Mouse (Mus musculus) stomach, postnatal 0 days (tissue): ENCODE measurements at regions not wholly inside any gene's neighbourhood (a gene's known extent, or its start where the extent isn't known, plus 50 kb on each side); places are given as distances from the start of the nearest gene placed in this dataset.

Experiments
- ATAC-seq: fragments of 200-750 bp; cut with Nextera tagmentation; 2 replicates; pipeline ENCODE4 v1.8.0; 2017; ENCODE audit not compliant: low FRiP score, low TSS enrichment
- DNase-seq: peaks from one replicate; pipeline ENCODE4 v3.0.0-alpha.2; 2016; ENCODE audit warnings: low spot score
- H3K27ac ChIP-seq: fragments of 300-500 bp; sonication (generic); replicated peaks from 2 replicates; pipeline ENCODE4 v1.5.1; 2014; ENCODE audit warnings: mild to moderate bottlenecking, control low read depth
- H3K27me3 ChIP-seq: fragments of 300-500 bp; sonication (generic); 2 replicates; pipeline ENCODE4 v1.6.1; 2014; ENCODE audit warnings: low read length; ENCODE audit not compliant: control insufficient read depth, insufficient read depth
- H3K36me3 ChIP-seq: fragments of 300-500 bp; sonication (generic); 2 replicates; pipeline ENCODE4 v1.6.1; 2014; ENCODE audit warnings: low read length, mixed read lengths; ENCODE audit not compliant: control insufficient read depth, insufficient read depth
- H3K4me1 ChIP-seq: fragments of 300-500 bp; sonication (generic); replicated peaks from 2 replicates; pipeline ENCODE4 v1.6.1; 2014; ENCODE audit warnings: antibody characterized with exemption; ENCODE audit not compliant: control insufficient read depth, insufficient read depth
- H3K4me2 ChIP-seq: fragments of 300-500 bp; sonication (generic); replicated peaks from 2 replicates; pipeline ENCODE4 v1.6.1; 2014; ENCODE audit warnings: low read depth, mild to moderate bottlenecking, control low read depth, moderate library complexity
- H3K4me3 ChIP-seq: fragments of 300-500 bp; sonication (generic); 2 replicates; pipeline ENCODE4 v1.5.1; 2014; ENCODE audit warnings: low read depth, low read length, control low read depth
- H3K9ac ChIP-seq: fragments of 300-500 bp; sonication (generic); 2 replicates; pipeline ENCODE4 v1.6.1; 2014; ENCODE audit warnings: mild to moderate bottlenecking, low read length, control low read depth, mixed read lengths
- H3K9me3 ChIP-seq: fragments of 300-500 bp; sonication (generic); 2 replicates; pipeline ENCODE4 v1.6.1; 2016; ENCODE audit warnings: low read length; ENCODE audit not compliant: control insufficient read depth
- CTCF ChIP-seq: IDR thresholded peaks from 2 replicates; pipeline ENCODE4 v1.5.1; 2016; ENCODE audit warnings: antibody characterized with exemption, low read depth, mild to moderate bottlenecking, moderate library complexity
- EP300 ChIP-seq: optimal IDR thresholded peaks from 2 replicates; pipeline ENCODE3; 2016; ENCODE audit warnings: antibody characterized with exemption
- WGBS: fragments of 180-500 bp; shearing (Covaris S2); extraction: QIAGEN DNeasy Blood & Tissue Kit; methylation state at CpG from one replicate; pipeline ENCODE4 v1.1.7; 2014; 5-methylcytosine and 5-hydroxymethylcytosine counted together

GRCm38 (mm10) chr7:136008486-136008885 lies 292.3 kb upstream of the Mki67 start:
- H3K27ac ChIP-seq: no peak overlapping the region
- no peak overlapping the region for H3K4me3 ChIP-seq
- DNase-seq: no peak
- no peaks in the 10 kb centered on the region for H3K9me3 ChIP-seq
- H3K9ac ChIP-seq: no peak overlapping the region
- WGBS: 31% methylated on average over 6 of the region's 6 CpGs
- H3K36me3 ChIP-seq: no peaks in the 10 kb centered on the region
- no peaks in the 10 kb centered on the region for H3K27me3 ChIP-seq
- TF ChIP-seq CTCF: no peak
- TF ChIP-seq EP300: no peak
- no peak for ATAC-seq
- no peaks in the 10 kb centered on the region for H3K4me1 ChIP-seq
- H3K4me2 ChIP-seq: 0 out of 2 replicates have a peak overlapping the region, but pooled peaks have one; percentile 8

- Histone ChIP-seq H3K27ac (no peak overlapping the region), H3K27me3 (no peaks in the 10 kb centered on the region), H3K36me3 (no peaks in the 10 kb centered on the region), H3K4me3 (no peak overlapping the region), H3K4me2 (no peak overlapping the region), H3K4me1 (no peaks in the 10 kb centered on the region), H3K9me3 (no peaks in the 10 kb centered on the region), H3K9ac (no peak overlapping the region)
- DNase-seq (peak; percentile 20), ATAC-seq (no peak)
- 55% methylated on average over 7 of the region's 7 CpGs for WGBS
- peak; percentile 58 for TF ChIP-seq CTCF
- no peak for TF ChIP-seq EP300
These were observed 293.9 kb upstream of the Mki67 start for GRCm38 (mm10) chr7:136010013-136010412.

DNA sequence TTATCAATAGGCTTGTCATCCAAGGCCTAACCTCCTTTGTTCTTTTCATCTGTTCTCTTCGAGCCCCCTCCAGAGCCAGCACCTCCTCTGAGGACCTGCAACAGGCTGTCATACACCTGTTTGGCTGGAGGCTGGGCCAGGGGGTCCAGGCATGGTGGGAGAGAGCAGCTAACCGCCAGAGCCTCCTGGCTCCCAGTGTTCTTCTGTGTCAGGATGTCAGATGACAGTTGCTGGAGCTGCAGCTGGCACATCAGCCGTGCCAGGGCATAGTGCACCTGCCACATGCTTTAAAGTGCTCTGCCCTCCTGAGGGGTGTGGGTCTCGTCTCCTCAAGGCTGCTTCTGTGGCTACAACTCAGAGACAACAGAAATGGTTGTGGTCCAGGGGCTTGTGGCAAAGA lies 298.5 kb upstream of the Mki67 start:
- no peak overlapping the region for H3K4me2 ChIP-seq
- H3K36me3 ChIP-seq: no peaks in the 10 kb centered on the region
- DNase-seq (no peak), ATAC-seq (no peak)
- 61% methylated on average over 4 of the region's 4 CpGs for WGBS
- H3K9ac ChIP-seq: no peak overlapping the region
- TF ChIP-seq EP300 (no peak), CTCF (no peak)
- H3K4me1 ChIP-seq: no peaks in the 10 kb centered on the region
- no peaks in the 10 kb centered on the region for H3K9me3 ChIP-seq
- no peaks in the 10 kb centered on the region for H3K27me3 ChIP-seq
- H3K27ac ChIP-seq: no peak overlapping the region
- no peak overlapping the region for H3K4me3 ChIP-seq

DNA sequence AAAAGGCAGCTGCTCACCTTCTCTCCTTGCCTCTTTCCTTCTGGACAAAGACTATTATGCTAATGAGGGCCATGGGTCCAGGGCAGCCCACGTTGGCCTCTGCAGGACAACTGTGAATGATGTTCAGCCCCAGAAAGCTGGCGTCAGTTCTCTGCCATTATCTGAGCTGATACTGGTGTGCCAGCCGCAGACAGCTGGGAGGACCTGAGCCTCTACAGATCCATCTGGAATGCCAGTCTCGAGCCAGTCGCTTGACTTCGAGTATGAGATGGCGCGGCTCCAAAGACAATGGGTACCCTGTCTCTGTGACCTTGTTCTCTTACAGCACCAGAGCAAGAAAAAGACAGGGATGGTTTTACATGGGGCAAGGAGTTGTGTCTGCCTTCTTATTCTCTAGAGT lies 300.8 kb upstream of the Mki67 start:
- Histone ChIP-seq H3K9ac (no peak overlapping the region), H3K27me3 (no peaks in the 10 kb centered on the region), H3K9me3 (no peaks in the 10 kb centered on the region), H3K4me1 (no peaks in the 10 kb centered on the region), H3K4me3 (no peak overlapping the region), H3K27ac (no peak overlapping the region), H3K36me3 (no peaks in the 10 kb centered on the region), H3K4me2 (no peak overlapping the region)
- WGBS: 77% methylated on average over 8 of the region's 8 CpGs
- DNase-seq (no peak), ATAC-seq (no peak)
- no peak for TF ChIP-seq EP300
- no peak for TF ChIP-seq CTCF

DNA sequence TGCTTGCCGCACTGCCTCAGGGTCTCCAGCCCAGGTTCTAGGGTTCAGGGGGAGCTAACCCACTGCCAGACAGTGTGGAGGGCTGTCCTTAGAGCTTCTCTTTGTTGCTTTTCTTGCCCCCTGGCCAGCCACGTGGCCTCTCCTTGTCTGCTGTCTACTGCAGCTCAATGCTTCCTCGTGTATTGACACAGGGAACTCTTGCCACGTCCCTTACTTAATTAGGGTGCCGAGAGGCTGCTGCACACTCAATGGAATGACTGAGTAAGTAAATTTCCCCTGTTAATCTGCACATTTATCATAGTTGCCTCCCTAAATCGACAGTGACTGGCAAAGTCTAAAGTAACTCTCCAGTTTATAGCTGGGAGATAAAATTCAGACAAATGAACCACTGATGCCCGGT lies 304.4 kb upstream of the Mki67 start:
- Histone ChIP-seq H3K4me2 (no peak overlapping the region), H3K36me3 (no peaks in the 10 kb centered on the region), H3K9ac (no peak overlapping the region), H3K27me3 (no peaks in the 10 kb centered on the region), H3K4me1 (no peaks in the 10 kb centered on the region), H3K27ac (no peak overlapping the region), H3K4me3 (no peak overlapping the region), H3K9me3 (no peaks in the 10 kb centered on the region)
- DNase-seq (no peak), ATAC-seq (no peak)
- TF ChIP-seq EP300: no peak
- TF ChIP-seq CTCF: no peak
- 60% methylated on average over 7 of the region's 7 CpGs for WGBS

- Histone ChIP-seq H3K36me3 (no peaks in the 10 kb centered on the region), H3K27me3 (no peaks in the 10 kb centered on the region), H3K9me3 (no peaks in the 10 kb centered on the region), H3K4me3 (no peak overlapping the region), H3K4me1 (no peaks in the 10 kb centered on the region), H3K27ac (no peak overlapping the region), H3K9ac (no peak overlapping the region), H3K4me2 (no peak overlapping the region)
- 40% methylated on average over 2 of the region's 2 CpGs for WGBS
- TF ChIP-seq EP300 (no peak), CTCF (no peak)
- ATAC-seq (no peak), DNase-seq (no peak)
These were observed 304.9 kb upstream of the Mki67 start for GRCm38 (mm10) chr7:136021071-136021470.
